Mouse (Mus musculus) testis, adult 2 months (tissue): ENCODE data around the gene Rbfox2. TPM values are rescaled to one million over a fixed set of nuclear protein-coding genes. Genes with fewer than 3 reads are reported as not detected.
A peak's percentile ranks its signal among the peaks of the same experiment; 100 is the strongest.

Experiments used
- H3K27ac ChIP-seq: fragments of 200-500 bp; 2 replicates; pipeline ENCODE4 v1.5.1; 2012; ENCODE audit warnings: low read depth, low read length; ENCODE audit not compliant: control insufficient read depth, insufficient read depth
- H3K27me3 ChIP-seq: fragments of 200-500 bp; 2 replicates; pipeline ENCODE4 v1.6.1; 2012; ENCODE audit warnings: mild to moderate bottlenecking, low read length, moderate library complexity; ENCODE audit not compliant: control insufficient read depth, insufficient read depth
- H3K36me3 ChIP-seq: fragments of 200-500 bp; 2 replicates; pipeline ENCODE4 v1.6.1; 2012; ENCODE audit warnings: mild to moderate bottlenecking, low read length; ENCODE audit not compliant: control insufficient read depth, insufficient read depth
- H3K4me1 ChIP-seq: fragments of 200-500 bp; 2 replicates; pipeline ENCODE4 v1.6.1; 2012; ENCODE audit warnings: low read length; ENCODE audit not compliant: control insufficient read depth, insufficient read depth
- H3K4me3 ChIP-seq: fragments of 200-500 bp; 2 replicates; pipeline ENCODE4 v1.5.1; 2012; ENCODE audit warnings: low read depth, mild to moderate bottlenecking, low read length, moderate library complexity, mixed read lengths; ENCODE audit not compliant: control insufficient read depth
- CTCF ChIP-seq: fragments of 200-500 bp; IDR thresholded peaks from 2 replicates; pipeline ENCODE4 v1.5.1; 2012; ENCODE audit warnings: low read depth, mild to moderate bottlenecking, inconsistent platforms, low read length, moderate library complexity; ENCODE audit not compliant: control insufficient read depth, insufficient read depth, insufficient replicate concordance
- POLR2A ChIP-seq: fragments of 200-500 bp; IDR thresholded peaks from 2 replicates; pipeline ENCODE4 v1.6.1; 2012; ENCODE audit warnings: low read depth, mild to moderate bottlenecking, inconsistent platforms, low read length, moderate library complexity; ENCODE audit not compliant: control insufficient read depth
- polyA plus RNA-seq: library from polyadenylated mRNA; depleted of rRNA; stranded (reverse); fragments of >200 nt; gene quantifications from 2 replicates; pipeline ENCODE4 v1.2.3, GENCODE M21; 2012

The Rbfox2 gene
- polyA plus RNA-seq, 1 experiment, result 12.7 TPM

DNA sequence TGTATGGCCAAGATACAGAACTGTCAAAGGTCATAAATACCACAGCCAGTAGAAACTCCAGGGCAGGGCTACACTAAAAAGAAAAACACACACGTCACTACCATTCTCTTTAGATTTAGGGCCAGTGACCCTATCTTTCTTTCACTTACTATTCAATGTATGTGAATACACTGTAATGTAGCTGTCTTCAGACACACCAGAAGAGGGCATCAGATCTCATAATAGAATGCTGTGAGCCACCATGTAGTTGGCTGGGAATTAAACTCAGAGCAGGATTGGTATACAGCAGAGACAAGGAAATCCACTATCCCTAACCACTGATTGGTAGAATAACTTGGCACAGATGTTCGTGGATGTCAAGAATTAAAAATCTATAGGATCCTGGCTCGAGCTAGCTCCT is 76.7 kb downstream of the Rbfox2 start:
- Histone ChIP-seq H3K36me3 (no peaks in the 10 kb centered on the region), H3K4me3 (no peak overlapping the region), H3K4me1 (no peaks in the 10 kb centered on the region), H3K27ac (no peak overlapping the region), H3K27me3 (no peaks in the 10 kb centered on the region)
- no peak for TF ChIP-seq POLR2A
- no peak for TF ChIP-seq CTCF

DNA sequence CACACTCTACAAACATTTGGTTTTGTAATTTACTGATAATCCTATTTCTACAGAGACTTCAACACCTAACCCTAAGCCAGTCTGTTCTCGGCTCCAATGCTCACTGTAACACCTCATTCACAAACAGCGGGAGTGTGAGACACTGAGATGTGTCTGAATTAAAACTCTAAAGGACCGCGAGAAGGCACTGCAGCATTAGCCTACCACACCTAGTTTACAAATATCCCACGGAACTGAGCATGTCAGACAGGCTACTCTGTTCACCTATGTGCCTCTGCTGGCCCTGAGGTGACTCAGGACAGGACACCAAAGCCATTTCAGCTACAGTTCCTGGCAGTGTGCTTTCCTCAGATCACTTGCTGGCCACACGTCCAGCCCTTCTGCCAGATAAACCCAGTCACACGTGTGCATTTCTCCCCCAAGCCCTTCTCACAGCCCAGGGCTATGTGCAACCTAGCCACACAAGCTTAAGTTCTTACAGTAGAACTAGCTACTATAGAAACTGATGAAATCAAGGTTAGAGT is 79.9 kb downstream of the Rbfox2 start:
- TF ChIP-seq CTCF, result no peak
- TF ChIP-seq POLR2A, result no peak
- Histone ChIP-seq H3K27ac (no peak overlapping the region), H3K4me3 (no peak overlapping the region), H3K27me3 (no peaks in the 10 kb centered on the region), H3K4me1 (no peaks in the 10 kb centered on the region), H3K36me3 (no peaks in the 10 kb centered on the region)

GRCm38 (mm10) chr15:77225858-77226257 is 80.9 kb downstream of the Rbfox2 start:
- Histone ChIP-seq H3K27ac (no peak overlapping the region), H3K36me3 (no peaks in the 10 kb centered on the region), H3K4me1 (no peaks in the 10 kb centered on the region), H3K27me3 (no peaks in the 10 kb centered on the region), H3K4me3 (no peak overlapping the region)
- TF ChIP-seq CTCF (no peak), POLR2A (no peak)

- no peak overlapping the region for H3K27ac ChIP-seq
- no peaks in the 10 kb centered on the region for H3K36me3 ChIP-seq
- H3K4me1 ChIP-seq, result no peaks in the 10 kb centered on the region
- no peak; the same call in 1 of the 2 replicates for TF ChIP-seq CTCF
- TF ChIP-seq POLR2A, result no peak
- no peak overlapping the region for H3K4me3 ChIP-seq
- no peaks in the 10 kb centered on the region for H3K27me3 ChIP-seq
Measured at GRCm38 (mm10) chr15:77225274-77225673, 81.5 kb downstream of the Rbfox2 start.

DNA sequence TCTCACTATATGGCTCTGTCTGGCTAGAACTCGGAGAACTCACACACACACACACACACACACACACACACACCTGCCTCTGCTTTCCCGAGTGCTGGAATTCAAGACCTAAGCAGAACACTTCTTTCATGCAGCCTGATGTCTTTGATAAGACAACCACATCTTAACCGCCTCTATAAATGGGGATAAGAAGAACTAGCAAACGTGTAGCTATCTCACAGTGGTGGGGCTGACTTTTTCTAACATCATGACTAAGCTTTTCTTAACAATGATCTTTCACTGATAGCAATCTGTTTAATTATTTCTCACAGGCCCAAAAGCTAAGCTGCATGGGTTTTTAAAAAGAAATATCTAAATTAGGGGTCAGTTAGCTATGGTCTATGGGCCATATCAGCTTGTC is 86.0 kb downstream of the Rbfox2 start:
- no peak overlapping the region for H3K4me3 ChIP-seq
- TF ChIP-seq CTCF, result no peak
- no peak for TF ChIP-seq POLR2A
- H3K27ac ChIP-seq, result no peak overlapping the region
- no peaks in the 10 kb centered on the region for H3K4me1 ChIP-seq
- no peaks in the 10 kb centered on the region for H3K27me3 ChIP-seq
- H3K36me3 ChIP-seq, result no peaks in the 10 kb centered on the region

DNA sequence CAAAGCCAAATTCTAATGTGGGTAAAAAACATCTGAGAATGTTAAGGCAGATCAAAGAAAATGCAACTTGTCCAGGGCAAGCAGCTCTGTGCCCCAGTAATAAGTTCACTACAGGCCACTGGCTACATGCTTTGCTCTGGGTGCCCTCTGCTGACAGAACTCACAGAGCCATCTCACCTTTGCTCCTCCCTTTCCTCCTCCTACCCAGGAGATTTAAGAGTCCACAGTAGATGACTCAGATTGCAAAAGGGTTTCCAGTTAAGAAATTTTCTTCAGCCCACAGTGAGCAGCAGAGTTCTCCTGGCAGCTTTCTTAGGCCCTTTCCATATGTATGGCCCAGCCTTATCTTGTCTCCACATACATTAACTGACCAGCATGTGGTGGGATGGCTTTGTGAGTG is 86.7 kb downstream of the Rbfox2 start:
- H3K36me3 ChIP-seq, result no peaks in the 10 kb centered on the region
- H3K27me3 ChIP-seq, result no peaks in the 10 kb centered on the region
- H3K4me1 ChIP-seq, result no peaks in the 10 kb centered on the region
- H3K27ac ChIP-seq, result no peak overlapping the region
- no peak for TF ChIP-seq POLR2A
- TF ChIP-seq CTCF, result peak; percentile 25; the same call in 1 of the 2 replicates
- no peak overlapping the region for H3K4me3 ChIP-seq

DNA sequence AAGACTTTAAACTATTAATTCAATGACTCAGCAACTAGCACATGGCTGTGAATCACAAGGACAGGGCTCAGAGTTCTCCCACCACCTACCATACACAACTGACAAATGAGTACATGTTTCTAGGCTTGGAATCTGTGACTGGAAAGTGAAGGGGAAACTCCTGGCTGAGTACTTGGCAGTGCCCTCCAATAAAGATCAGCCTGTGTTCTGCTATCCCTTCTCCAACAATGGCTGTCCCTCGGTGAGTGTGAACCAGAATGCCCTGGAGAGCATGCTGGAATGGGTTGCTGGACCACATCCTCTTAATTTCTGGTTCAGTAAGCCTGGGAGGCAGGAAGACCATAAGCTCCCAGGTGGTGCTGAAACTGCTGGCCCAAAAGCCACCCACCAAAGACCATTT is 87.2 kb downstream of the Rbfox2 start:
- Histone ChIP-seq H3K4me3 (no peak overlapping the region), H3K36me3 (no peaks in the 10 kb centered on the region), H3K27ac (no peak overlapping the region), H3K4me1 (no peaks in the 10 kb centered on the region), H3K27me3 (no peaks in the 10 kb centered on the region)
- TF ChIP-seq CTCF, result no peak
- TF ChIP-seq POLR2A, result no peak

- no peak for TF ChIP-seq POLR2A
- no peak for TF ChIP-seq CTCF
- no peaks in the 10 kb centered on the region for H3K36me3 ChIP-seq
- no peak overlapping the region for H3K4me3 ChIP-seq
- H3K27me3 ChIP-seq, result no peaks in the 10 kb centered on the region
- no peak overlapping the region for H3K27ac ChIP-seq
- H3K4me1 ChIP-seq, result peaks cover 2% of the 10 kb centered on the region
Measured at GRCm38 (mm10) chr15:77218007-77218406, 88.8 kb downstream of the Rbfox2 start.
